Mouse (Mus musculus): Measurements from ENCODE around the gene Zbtb7a. TPM values are rescaled to one million over a fixed set of nuclear protein-coding genes. Genes with fewer than 3 reads are reported as not detected.
A peak's percentile ranks its signal among the peaks of the same experiment; 100 is the strongest.

The Zbtb7a gene
- polyA plus RNA-seq, 1 experiment from 2014 or later = 19.7 TPM

DNA sequence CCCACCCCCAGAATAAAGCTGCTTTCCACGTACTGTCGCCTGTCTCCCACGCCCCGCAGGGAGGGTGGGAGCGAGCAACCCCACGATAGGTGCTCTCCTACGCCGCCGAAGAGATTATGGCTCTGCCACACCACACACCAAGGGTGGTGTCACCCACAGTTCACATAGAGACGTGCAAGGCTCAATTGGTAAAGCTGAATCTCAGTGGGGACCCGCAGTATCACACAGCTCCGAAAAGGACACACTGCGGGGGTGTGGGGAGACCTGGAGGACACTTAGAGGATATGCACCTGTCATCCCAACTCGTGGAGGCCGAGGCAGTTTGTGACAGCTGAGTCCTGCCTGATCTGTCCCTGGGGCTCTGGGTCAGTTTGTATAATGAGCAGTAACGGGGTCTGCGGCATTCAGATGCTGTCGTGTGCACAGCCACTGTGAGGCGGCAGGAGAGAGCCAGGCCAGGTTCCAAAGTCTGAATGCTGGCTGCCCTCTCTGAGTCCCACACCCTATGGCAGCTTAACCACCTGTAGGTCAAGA, 58.0 kb downstream of the Zbtb7a start:
- Histone ChIP-seq H3K9me3 (no peaks in the 10 kb centered on the region), H3K27me3 (peaks cover 46% of the 10 kb centered on the region), H3K4me3 (replicated peaks) (peak overlapping the region; percentile 64), H3K4me2 (peak overlapping the region; percentile 92), H3K27ac (peak overlapping the region; percentile 92), H3K9ac (replicated peaks) (peak overlapping the region; percentile 76), H3K36me3 (peaks cover 29% of the 10 kb centered on the region), H3K4me1 (replicated peaks) (peaks cover 25% of the 10 kb centered on the region)
- WGBS = 6% methylated on average over 19 of the region's 19 CpGs
- peak; percentile 38 for ATAC-seq (ENCODE audit: insufficient number of reproducible peaks, insufficient read depth, low FRiP score, low TSS enrichment, low read depth)

DNA sequence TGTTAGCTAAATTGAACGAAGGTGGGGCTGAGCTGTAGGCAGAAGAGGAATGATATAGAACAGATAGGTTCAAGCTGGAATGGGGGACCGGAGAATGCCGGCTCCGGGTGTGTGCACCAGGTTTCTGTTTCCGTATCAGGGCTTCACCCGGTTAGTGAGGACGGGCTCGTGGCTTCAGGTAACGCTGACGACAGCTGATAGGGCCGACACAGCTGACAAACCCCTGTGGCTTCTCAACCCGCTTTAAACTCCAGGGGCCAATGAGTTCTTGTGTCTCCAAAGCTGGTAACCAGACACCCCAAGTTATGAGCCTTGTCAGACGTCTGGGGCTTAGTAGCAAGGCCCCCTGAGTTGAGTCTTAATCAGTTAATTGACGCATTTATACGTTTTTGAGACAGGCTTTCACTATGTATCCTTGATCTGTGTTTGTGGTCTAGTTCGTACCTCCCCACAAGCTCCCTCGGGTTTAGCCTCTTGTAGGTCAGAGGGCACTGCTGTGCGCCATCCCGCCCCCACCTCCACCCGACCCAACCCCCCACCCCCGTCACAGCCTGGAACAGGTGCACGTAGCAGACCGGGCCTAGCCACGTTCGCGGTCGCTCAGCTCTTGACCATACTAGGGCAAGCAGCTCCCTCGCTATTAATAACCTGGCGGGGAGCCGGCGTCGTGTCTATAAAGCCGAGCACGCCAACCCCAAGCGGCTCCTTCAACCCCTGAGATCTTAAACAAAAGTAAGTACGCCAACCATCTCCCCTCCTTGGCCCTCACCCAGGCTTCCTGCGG, 59.2 kb downstream of the Zbtb7a start:
- no peak overlapping the region for H3K27ac ChIP-seq
- H3K27me3 ChIP-seq = peaks cover 53% of the 10 kb centered on the region
- peak overlapping the region; percentile 51 for H3K9ac ChIP-seq (replicated peaks)
- no peak for ATAC-seq (ENCODE audit: insufficient number of reproducible peaks, insufficient read depth, low FRiP score, low TSS enrichment, low read depth)
- 0 out of 2 replicates have a peak overlapping the region, but pooled peaks have one; percentile 9 for H3K4me3 ChIP-seq (replicated peaks)
- H3K4me1 ChIP-seq (replicated peaks) = peaks cover 25% of the 10 kb centered on the region
- H3K4me2 ChIP-seq = peak overlapping the region; percentile 38
- H3K9me3 ChIP-seq = no peaks in the 10 kb centered on the region
- H3K36me3 ChIP-seq = peaks cover 21% of the 10 kb centered on the region
- WGBS = 11% methylated on average over 37 of the region's 37 CpGs

DNA sequence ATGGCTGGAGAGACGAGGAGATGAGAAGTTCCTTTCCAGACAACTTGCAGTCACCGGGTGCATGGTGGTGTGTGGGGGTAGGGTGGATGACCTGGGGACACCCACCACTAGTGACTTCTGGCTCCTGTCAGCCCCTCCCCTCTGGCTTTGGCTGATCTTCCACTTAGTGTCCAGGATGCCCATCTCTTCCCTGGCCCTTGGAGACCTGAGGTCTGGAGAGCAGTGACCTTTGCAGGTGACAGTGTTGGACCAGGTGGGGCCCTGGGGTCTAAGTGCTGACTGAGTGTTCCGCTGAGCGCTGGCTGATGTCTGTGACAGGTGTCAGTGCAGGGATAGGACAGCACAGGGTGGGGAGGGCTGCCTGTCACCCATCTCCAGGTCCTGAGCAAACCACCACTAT, 60.3 kb downstream of the Zbtb7a start:
- Histone ChIP-seq H3K4me2 (no peak overlapping the region), H3K4me3 (replicated peaks) (no peak overlapping the region), H3K27ac (no peak overlapping the region), H3K36me3 (peaks cover 14% of the 10 kb centered on the region), H3K27me3 (peaks cover 65% of the 10 kb centered on the region), H3K4me1 (replicated peaks) (peaks cover 25% of the 10 kb centered on the region), H3K9ac (replicated peaks) (no peak overlapping the region), H3K9me3 (no peaks in the 10 kb centered on the region)
- ATAC-seq (ENCODE audit: insufficient number of reproducible peaks, insufficient read depth, low FRiP score, low TSS enrichment, low read depth) = no peak
- 61% methylated on average over 4 of the region's 4 CpGs for WGBS

DNA sequence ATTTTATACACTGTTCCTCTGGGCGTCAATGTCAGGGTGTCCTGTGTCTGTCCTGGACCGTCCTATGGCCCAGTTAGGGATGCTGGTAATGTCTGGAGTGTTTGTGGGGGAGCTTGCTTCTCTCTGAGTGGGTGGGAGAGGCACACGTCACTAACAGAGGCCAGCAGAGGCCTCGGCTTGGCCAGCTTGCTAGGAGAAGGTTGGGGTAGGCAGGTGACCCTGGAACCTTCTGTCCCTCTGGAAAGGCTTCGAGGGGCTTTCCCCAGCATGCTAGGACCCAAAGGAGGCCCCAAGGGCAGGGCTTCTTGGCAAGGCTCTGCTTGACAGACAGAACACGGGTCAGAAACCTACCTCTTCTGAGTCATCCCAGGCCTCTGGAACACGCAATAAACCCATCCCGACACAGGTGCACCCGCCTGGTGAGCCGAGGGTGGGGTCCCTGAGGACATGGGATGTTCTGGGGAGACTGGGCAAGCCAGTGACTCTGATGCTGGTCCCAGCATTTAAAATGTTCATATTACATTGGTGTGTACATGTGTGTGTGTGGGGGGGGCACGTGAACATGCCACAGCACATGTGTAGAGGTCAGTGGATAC, 61.5 kb downstream of the Zbtb7a start:
- Histone ChIP-seq H3K9me3 (no peaks in the 10 kb centered on the region), H3K4me2 (no peak overlapping the region), H3K4me1 (replicated peaks) (peaks cover 25% of the 10 kb centered on the region), H3K4me3 (replicated peaks) (no peak overlapping the region), H3K27me3 (peaks cover 65% of the 10 kb centered on the region), H3K27ac (no peak overlapping the region), H3K9ac (replicated peaks) (no peak overlapping the region), H3K36me3 (0 out of 2 replicates have a peak, but pooled peaks cover under 1% of the 10 kb centered on the region)
- no peak for ATAC-seq (ENCODE audit: insufficient number of reproducible peaks, insufficient read depth, low FRiP score, low TSS enrichment, low read depth)
- WGBS = 62% methylated on average over 11 of the region's 11 CpGs

DNA sequence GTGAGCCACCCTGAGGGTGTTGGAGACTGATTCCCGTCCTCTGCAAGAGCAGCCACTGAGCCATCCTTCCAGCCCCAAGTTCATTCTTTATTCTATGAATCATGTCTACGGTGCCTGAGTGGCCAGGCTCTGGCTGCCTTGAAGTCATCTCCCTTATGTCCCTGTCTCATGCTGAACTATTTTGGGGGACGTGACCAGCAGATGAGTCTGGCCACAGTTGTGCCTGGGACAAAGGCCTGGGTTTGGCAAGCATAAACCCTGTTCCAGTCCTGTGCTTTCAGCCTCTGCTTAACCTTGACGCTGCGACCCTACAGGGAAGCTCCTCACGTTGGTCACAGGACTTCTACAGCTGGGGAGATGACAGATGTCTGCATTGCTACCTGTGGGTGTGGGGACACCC, 62.3 kb downstream of the Zbtb7a start:
- Histone ChIP-seq H3K4me2 (no peak overlapping the region), H3K27me3 (peaks cover 65% of the 10 kb centered on the region), H3K9ac (replicated peaks) (0 out of 2 replicates have a peak overlapping the region, but pooled peaks have one; percentile 24), H3K36me3 (no peaks in the 10 kb centered on the region), H3K27ac (no peak overlapping the region), H3K9me3 (no peaks in the 10 kb centered on the region), H3K4me3 (replicated peaks) (no peak overlapping the region), H3K4me1 (replicated peaks) (peaks cover 20% of the 10 kb centered on the region)
- ATAC-seq (ENCODE audit: insufficient number of reproducible peaks, insufficient read depth, low FRiP score, low TSS enrichment, low read depth) = no peak
- WGBS = 42% methylated on average over 6 of the region's 6 CpGs

DNA sequence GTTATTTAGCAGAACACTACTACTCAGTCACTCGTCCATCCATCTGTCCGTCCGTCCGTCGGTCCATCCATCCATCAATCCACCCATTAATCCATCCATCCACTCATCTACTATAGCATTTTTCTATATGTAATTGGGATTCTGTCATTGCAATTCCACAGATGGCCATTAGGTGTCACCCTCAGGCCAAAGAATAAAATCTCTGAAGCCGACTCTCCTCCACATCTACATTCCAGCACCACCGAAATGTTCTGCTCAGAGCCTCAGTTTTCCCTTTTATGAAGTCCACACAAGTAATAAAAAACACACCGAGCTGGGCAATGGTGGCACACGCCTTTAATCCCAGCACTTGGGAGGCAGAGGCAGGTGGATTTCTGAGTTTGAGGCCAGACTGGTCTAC, 63.2 kb downstream of the Zbtb7a start:
- Histone ChIP-seq H3K27ac (no peak overlapping the region), H3K4me2 (no peak overlapping the region), H3K9ac (replicated peaks) (no peak overlapping the region), H3K27me3 (peaks cover 62% of the 10 kb centered on the region), H3K9me3 (no peaks in the 10 kb centered on the region), H3K4me3 (replicated peaks) (no peak overlapping the region), H3K4me1 (replicated peaks) (peaks cover 12% of the 10 kb centered on the region), H3K36me3 (no peaks in the 10 kb centered on the region)
- WGBS = 3% methylated on average over 9 of the region's 9 CpGs
- ATAC-seq (ENCODE audit: insufficient number of reproducible peaks, insufficient read depth, low FRiP score, low TSS enrichment, low read depth) = no peak

DNA sequence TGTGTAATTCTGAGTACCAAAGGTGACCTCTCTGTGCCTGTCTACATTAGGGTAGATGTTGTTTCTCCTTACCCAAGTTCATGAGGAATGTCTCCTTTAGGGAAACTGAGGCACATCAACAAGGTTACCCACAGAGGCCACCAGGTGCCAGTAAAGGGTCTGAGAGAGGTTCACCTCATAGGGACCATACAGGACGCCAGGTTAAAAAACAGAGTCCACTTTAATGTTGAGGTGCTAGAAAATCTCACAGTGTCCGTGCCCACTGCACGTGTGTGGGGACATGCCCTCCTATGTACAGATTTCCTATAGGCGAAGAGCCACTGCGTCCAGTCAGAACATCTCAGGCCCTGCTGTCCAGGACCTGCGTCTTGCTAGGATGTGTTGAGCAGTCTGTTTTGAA, 64.0 kb downstream of the Zbtb7a start:
- WGBS = 87% methylated on average over 6 of the region's 6 CpGs
- no peaks in the 10 kb centered on the region for H3K36me3 ChIP-seq
- no peaks in the 10 kb centered on the region for H3K9me3 ChIP-seq
- no peak for ATAC-seq (ENCODE audit: insufficient number of reproducible peaks, insufficient read depth, low FRiP score, low TSS enrichment, low read depth)
- peaks cover 8% of the 10 kb centered on the region for H3K4me1 ChIP-seq (replicated peaks)
- peaks cover 55% of the 10 kb centered on the region for H3K27me3 ChIP-seq
- no peak overlapping the region for H3K9ac ChIP-seq (replicated peaks)
- no peak overlapping the region for H3K27ac ChIP-seq
- H3K4me2 ChIP-seq = no peak overlapping the region
- no peak overlapping the region for H3K4me3 ChIP-seq (replicated peaks)

DNA sequence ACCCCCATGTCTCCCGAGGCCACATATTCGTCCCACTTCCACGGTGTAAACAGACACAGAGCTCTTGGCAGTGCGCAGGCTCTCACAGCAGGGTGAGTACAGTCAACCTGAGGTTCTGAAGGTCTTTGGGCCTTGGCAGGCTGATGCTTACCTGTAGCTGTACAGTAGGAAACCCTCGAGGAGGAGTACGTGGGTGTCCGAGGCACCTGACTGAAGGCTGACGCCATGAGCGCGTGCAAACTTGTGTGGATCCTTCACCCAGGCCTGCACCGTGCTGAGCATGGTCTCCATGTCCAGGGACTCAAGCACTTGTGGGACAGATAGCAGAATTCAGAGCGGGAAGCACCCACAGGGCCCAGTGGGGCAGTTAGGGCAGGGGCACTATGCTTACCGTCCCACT, 65.1 kb downstream of the Zbtb7a start:
- Histone ChIP-seq H3K4me2 (no peak overlapping the region), H3K9ac (replicated peaks) (peak overlapping the region; percentile 23; the same call in 1 of the 2 replicates), H3K36me3 (no peaks in the 10 kb centered on the region), H3K27ac (no peak overlapping the region), H3K9me3 (no peaks in the 10 kb centered on the region), H3K4me3 (replicated peaks) (no peak overlapping the region), H3K27me3 (peaks cover 47% of the 10 kb centered on the region), H3K4me1 (replicated peaks) (no peaks in the 10 kb centered on the region)
- WGBS = 86% methylated on average over 13 of the region's 13 CpGs
- ATAC-seq (ENCODE audit: insufficient number of reproducible peaks, insufficient read depth, low FRiP score, low TSS enrichment, low read depth) = no peak

DNA sequence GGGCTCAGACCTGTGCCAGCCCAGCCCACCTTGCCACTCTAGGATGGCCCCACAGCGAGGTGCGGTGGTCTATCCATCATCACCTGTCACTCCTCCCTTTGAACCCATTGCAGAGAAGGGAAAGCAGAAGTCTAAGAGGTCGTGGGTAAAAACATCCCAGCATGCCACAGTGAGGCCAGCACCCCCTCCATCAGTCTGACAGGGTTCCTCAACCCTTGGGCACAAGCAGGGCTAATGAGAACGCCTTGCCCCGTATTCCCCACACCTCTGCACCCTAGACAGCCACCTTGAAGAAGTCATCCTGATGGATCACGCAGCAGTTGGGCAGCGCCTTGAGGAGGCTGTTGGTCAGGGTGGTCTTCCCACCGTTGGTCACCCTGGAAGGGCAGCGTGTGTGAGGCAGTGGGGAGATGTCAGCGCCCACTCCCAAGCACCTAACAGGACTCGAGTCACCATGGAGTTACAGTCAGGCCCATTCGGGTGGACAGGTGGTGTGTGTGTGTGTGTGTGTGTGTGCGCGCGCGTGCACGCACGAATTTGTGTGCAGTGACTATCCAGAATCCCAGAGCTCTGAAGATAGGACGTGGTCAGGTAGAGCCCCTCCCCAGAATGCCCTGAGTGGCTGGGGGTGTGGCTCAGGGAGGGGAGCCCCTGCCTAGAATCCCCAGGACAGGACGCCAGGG, 65.7 kb downstream of the Zbtb7a start:
- 73% methylated on average over 20 of the region's 20 CpGs for WGBS
- Histone ChIP-seq H3K4me2 (no peak overlapping the region), H3K36me3 (no peaks in the 10 kb centered on the region), H3K4me3 (replicated peaks) (no peak overlapping the region), H3K9me3 (no peaks in the 10 kb centered on the region), H3K9ac (replicated peaks) (0 out of 2 replicates have a peak overlapping the region, but pooled peaks have one; percentile 23), H3K27ac (no peak overlapping the region), H3K4me1 (replicated peaks) (no peaks in the 10 kb centered on the region), H3K27me3 (peaks cover 44% of the 10 kb centered on the region)
- no peak for ATAC-seq (ENCODE audit: insufficient number of reproducible peaks, insufficient read depth, low FRiP score, low TSS enrichment, low read depth)

DNA sequence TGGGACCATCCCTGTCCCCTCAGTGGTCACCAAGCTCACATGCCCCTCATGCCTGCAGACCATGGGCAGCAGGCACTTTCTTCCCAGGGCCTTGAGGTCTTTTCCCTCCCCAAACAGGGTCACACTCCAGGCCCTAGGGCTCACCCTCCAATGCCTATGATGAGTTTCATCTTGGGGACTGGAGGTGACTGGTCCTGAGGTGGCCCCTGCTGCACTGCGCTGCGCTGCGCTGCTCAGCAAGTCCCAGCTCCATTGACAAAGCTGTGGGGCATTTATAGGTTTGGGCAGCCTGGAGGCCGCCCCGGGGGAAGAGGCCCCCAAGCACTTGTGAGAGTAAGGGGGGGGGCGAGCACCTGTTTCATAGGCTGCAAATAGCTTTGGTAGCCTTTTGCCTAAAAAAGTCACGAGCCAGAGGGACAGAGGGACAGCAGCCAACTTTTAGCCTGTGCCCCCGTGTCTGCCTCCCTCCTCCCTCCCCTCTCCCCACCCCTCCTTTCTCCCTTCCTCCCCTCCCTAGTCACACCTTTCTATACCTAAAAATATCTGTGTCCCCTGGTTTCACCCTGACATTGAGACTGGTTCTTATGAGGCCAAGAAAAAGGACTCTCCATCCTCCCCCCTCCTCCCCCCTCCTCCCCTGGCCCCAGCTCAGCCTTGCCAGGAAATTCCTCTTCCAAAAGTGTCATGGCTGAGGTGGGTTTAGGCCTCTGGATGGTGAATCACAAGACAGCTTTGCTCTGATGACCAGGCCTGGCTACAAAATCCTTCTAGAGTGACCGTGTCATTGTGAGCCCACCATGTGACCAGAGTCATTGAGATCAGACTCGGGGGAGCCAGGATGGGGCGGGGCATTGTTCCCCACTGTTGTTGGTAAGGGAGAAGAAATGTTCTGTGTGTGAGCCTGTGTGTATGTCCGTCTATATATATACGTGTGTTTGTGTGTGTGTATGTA, 67.1 kb downstream of the Zbtb7a start, which contains the start of gene Nmrk2:
TSS of gene Nmrk2 (minus strand) at position 245 of the 952 bp plus-strand sequence.
- no peak within 1 kb of the TSS for H3K27ac ChIP-seq
- H3K27me3 ChIP-seq = peaks cover 30% of the 10 kb centered on the region
- H3K9ac ChIP-seq (replicated peaks) = no peak within 1 kb of the TSS
- H3K4me3 ChIP-seq (replicated peaks) = no peak within 1 kb of the TSS
- ATAC-seq (ENCODE audit: insufficient number of reproducible peaks, insufficient read depth, low FRiP score, low TSS enrichment, low read depth) = no peak
- 56% methylated on average over 13 of the region's 13 CpGs for WGBS
- no peak within 1 kb of the TSS for H3K4me2 ChIP-seq
- no peaks in the 10 kb centered on the region for H3K36me3 ChIP-seq
- H3K9me3 ChIP-seq = no peaks in the 10 kb centered on the region
- H3K4me1 ChIP-seq (replicated peaks) = no peaks in the 10 kb centered on the region
